Mouse (Mus musculus): ENCODE measurements at regions not wholly inside any gene's neighbourhood (a gene's known extent, or its start where the extent isn't known, plus 50 kb on each side); places are given as distances from the start of the nearest gene placed in this dataset.

DNA sequence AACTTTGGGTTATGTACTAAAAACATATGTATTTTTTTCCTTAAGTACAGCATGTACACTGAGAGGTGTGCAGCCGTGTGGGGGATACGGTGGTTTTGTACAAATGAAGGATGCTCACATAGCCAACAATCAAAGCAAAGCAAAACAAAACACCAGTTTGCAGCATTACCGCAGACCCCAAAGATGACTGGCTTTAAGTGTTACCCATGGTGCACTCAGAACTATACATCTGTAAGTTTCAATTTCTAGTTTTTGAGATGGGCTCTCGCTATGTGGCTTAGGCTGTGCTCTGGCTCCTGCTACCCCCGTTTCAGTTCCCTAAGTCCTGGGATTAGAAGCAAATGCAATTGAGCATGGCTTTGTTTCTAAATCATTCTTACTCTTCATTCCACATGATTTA is 89.4 kb upstream of the Tet2 start:
- TF ChIP-seq POLR2A (IDR thresholded peaks at IDR 0.05; ENCODE audit: low read depth, low read length) (no peak), CTCF (IDR thresholded peaks at IDR 0.05; ENCODE audit: extremely low read depth, insufficient read depth, insufficient read length, insufficient replicate concordance) (no peak)
